Mouse (Mus musculus) midbrain, embryonic 12.5 days (tissue): ENCODE measurements around the gene Sgtb. TPM values are rescaled to one million over a fixed set of nuclear protein-coding genes. Genes with fewer than 3 reads are reported as not detected.

Experiments used
- ATAC-seq: fragments of 200-750 bp; cut with Nextera tagmentation; 2 replicates; pipeline ENCODE4 v1.8.0; 2017; ENCODE audit warnings: low read depth, moderate TSS enrichment, moderate library complexity; ENCODE audit not compliant: low FRiP score
- H3K27ac ChIP-seq: fragments of 300-500 bp; sonication (generic); replicated peaks from 2 replicates; pipeline ENCODE4 v1.5.1; 2016; ENCODE audit warnings: mild to moderate bottlenecking
- H3K27me3 ChIP-seq: fragments of 300-500 bp; sonication (generic); 2 replicates; pipeline ENCODE4 v1.6.1; 2016; ENCODE audit warnings: mild to moderate bottlenecking
- H3K36me3 ChIP-seq: fragments of 300-500 bp; sonication (generic); 2 replicates; pipeline ENCODE4 v1.6.1; 2016
- H3K4me1 ChIP-seq: fragments of 300-500 bp; sonication (generic); 2 replicates; pipeline ENCODE4 v1.6.1; 2016
- H3K4me2 ChIP-seq: fragments of 300-500 bp; sonication (generic); replicated peaks from 2 replicates; pipeline ENCODE4 v1.6.1; 2016; ENCODE audit warnings: mild to moderate bottlenecking, moderate library complexity
- H3K4me3 ChIP-seq: fragments of 300-500 bp; sonication (generic); 2 replicates; pipeline ENCODE4 v1.5.1; 2016; ENCODE audit warnings: mild to moderate bottlenecking
- H3K9ac ChIP-seq: fragments of 300-500 bp; sonication (generic); replicated peaks from 2 replicates; pipeline ENCODE4 v1.6.1; 2016; ENCODE audit warnings: mild to moderate bottlenecking, moderate library complexity
- H3K9me3 ChIP-seq: fragments of 300-500 bp; sonication (generic); 2 replicates; pipeline ENCODE4 v1.6.1; 2016; ENCODE audit warnings: mild to moderate bottlenecking
- WGBS: fragments of 180-500 bp; shearing (Covaris S2); methylation state at CpG from one replicate; pipeline ENCODE4 v1.1.7; 2016; 5-methylcytosine and 5-hydroxymethylcytosine counted together
- polyA plus RNA-seq: library from polyadenylated mRNA; unstranded; fragments of >200 nt; fragmentation: Nextera tagmentation; extraction: Ambion mirVana; gene quantifications from 2 replicates; pipeline ENCODE4 v1.2.1, GENCODE M21; 2016

The Sgtb gene
- polyA plus RNA-seq, 1 experiment from 2014 or later: 27.1 TPM

GRCm38 (mm10) chr13:104084600-104084999 is 24.9 kb upstream of the Sgtb start:
- H3K4me3 ChIP-seq: no peak overlapping the region
- no peaks in the 10 kb centered on the region for H3K36me3 ChIP-seq
- H3K27ac ChIP-seq: no peak overlapping the region
- H3K4me2 ChIP-seq: no peak overlapping the region
- H3K27me3 ChIP-seq: no peaks in the 10 kb centered on the region
- H3K4me1 ChIP-seq: no peaks in the 10 kb centered on the region
- ATAC-seq: no peak
- no peaks in the 10 kb centered on the region for H3K9me3 ChIP-seq
- 67% methylated on average over 2 of the region's 2 CpGs for WGBS
- no peak overlapping the region for H3K9ac ChIP-seq

- Histone ChIP-seq H3K4me3 (no peak overlapping the region), H3K4me1 (no peaks in the 10 kb centered on the region), H3K4me2 (no peak overlapping the region), H3K9ac (no peak overlapping the region), H3K36me3 (no peaks in the 10 kb centered on the region), H3K9me3 (no peaks in the 10 kb centered on the region), H3K27me3 (no peaks in the 10 kb centered on the region), H3K27ac (no peak overlapping the region)
- ATAC-seq: peak; percentile 83
- WGBS: 15% methylated on average over 1 of the region's 1 CpGs
Measured at GRCm38 (mm10) chr13:104089387-104089786, 20.2 kb upstream of the Sgtb start.

DNA sequence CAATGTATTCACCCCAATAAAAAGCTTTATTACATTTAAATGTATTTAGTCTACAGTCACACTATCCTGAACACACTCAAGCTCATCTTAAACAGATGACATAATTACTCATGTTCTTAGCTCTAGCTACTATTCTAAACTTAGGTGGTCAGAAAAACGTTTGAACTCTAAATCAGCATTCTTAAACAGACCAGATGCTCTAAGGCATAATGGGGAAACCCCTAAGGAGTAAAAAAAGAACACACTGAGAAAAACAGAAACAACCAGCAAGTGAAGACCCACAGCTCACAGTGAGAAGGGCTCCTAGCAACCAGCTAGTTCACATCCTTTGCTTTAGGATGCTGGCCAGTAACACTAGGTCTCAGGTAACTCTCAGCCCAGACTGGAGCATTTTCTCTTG is 17.8 kb upstream of the Sgtb start:
- Histone ChIP-seq H3K4me2 (no peak overlapping the region), H3K27me3 (no peaks in the 10 kb centered on the region), H3K9me3 (no peaks in the 10 kb centered on the region), H3K4me3 (no peak overlapping the region), H3K4me1 (no peaks in the 10 kb centered on the region; the same call in 1 of the 2 replicates), H3K36me3 (no peaks in the 10 kb centered on the region), H3K27ac (no peak overlapping the region), H3K9ac (no peak overlapping the region)
- 18% methylated on average over 1 of the region's 1 CpGs for WGBS
- no peak for ATAC-seq

DNA sequence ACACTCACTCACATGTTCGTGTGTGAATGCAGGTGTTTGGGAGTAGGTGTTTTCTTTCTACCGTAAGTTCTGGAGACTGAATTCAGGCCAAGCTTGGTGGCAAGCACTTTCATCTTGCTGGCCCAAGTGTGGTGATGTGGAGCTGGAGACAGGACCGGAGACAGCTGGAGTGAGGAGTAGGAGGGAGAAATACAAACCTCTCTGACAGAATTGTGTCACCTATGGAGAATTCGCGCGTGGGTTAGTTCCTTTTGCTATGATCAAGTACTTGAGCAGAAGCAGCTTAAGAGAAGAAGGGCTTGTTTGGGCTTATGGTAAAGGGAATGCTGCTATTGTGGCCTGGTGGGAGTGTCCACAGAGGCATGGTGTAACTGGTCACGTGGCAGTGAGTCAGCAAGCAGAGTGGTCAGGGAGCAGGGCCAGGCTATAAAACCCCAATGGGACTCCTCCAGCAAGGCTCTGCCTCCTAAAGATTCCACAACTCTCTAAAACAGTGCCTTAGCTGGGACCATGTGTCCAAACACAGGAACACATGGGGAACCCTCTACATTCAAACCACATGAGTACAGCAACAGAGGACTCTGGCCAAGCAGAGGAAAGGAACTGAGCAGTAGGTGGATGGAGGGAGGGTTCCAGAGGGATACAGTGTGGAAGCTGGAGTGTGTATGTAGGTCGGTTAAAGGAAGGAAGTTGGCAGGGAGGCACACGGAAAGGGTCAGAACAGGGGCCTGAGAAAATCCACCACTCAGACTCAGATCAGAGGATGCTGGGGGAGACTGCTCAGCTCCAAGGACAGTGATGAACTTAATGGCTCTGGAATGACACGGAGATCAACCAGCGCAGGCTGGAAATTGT is 14.8 kb upstream of the Sgtb start:
- Histone ChIP-seq H3K36me3 (no peaks in the 10 kb centered on the region), H3K4me2 (no peak overlapping the region), H3K27ac (no peak overlapping the region), H3K9ac (no peak overlapping the region), H3K4me1 (no peaks in the 10 kb centered on the region; the same call in 1 of the 2 replicates), H3K9me3 (no peaks in the 10 kb centered on the region), H3K4me3 (no peak overlapping the region), H3K27me3 (no peaks in the 10 kb centered on the region)
- WGBS: 85% methylated on average over 11 of the region's 11 CpGs
- ATAC-seq: no peak

DNA sequence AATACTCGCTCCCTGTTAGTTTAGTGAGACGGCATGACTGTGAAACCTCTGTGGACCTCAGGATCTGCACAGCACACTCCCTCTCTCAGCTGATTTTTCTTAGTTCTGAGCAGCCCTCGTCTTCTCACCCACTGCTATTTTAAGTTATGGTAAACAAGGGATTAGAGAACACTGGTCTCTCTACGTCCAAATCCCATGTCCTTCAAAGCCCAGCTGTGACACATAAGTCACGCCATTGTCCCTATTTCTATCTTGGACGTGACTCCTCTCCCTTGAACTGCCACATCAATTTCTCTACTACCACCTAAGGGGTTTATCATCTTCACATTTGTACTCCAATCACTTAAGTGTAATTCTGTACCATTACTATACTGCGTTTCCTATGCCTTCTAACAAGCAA is 13.6 kb upstream of the Sgtb start:
- 53% methylated on average over 7 of the region's 7 CpGs for WGBS

DNA sequence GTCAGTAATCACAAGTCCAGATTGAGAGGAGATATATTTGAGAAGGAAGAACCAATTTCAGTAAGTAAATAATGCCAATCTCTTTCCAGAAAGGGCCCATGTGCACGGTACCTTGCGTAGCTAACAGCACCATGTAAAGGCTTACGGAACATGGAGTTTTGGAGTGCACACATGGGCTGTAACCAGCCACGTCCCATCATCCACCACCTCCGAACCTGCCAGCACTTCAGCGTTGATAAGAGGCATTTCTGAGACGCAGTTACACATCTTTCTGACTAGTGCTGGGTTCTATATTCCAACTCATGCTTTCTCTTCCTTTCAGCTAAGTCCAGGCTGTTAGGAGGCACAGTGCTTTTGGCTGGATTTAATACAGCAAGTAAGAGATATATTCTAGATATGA is 12.4 kb upstream of the Sgtb start:
- Histone ChIP-seq H3K4me1 (no peaks in the 10 kb centered on the region; the same call in 1 of the 2 replicates), H3K4me2 (no peak overlapping the region), H3K9me3 (no peaks in the 10 kb centered on the region), H3K27me3 (no peaks in the 10 kb centered on the region), H3K36me3 (no peaks in the 10 kb centered on the region), H3K9ac (no peak overlapping the region), H3K4me3 (no peak overlapping the region), H3K27ac (no peak overlapping the region)
- 93% methylated on average over 7 of the region's 7 CpGs for WGBS
- no peak for ATAC-seq

More for the DNA sequence above, 13.6 kb upstream of the Sgtb start:
- Histone ChIP-seq H3K4me3 (no peak overlapping the region), H3K27ac (no peak overlapping the region), H3K27me3 (no peaks in the 10 kb centered on the region), H3K9me3 (no peaks in the 10 kb centered on the region), H3K4me1 (no peaks in the 10 kb centered on the region; the same call in 1 of the 2 replicates), H3K9ac (no peak overlapping the region), H3K4me2 (no peak overlapping the region), H3K36me3 (no peaks in the 10 kb centered on the region)
- no peak for ATAC-seq

- 0 out of 2 replicates have a peak, but pooled peaks cover 7% of the 10 kb centered on the region for H3K9me3 ChIP-seq
- ATAC-seq: no peak
- H3K9ac ChIP-seq: no peak overlapping the region
- H3K27ac ChIP-seq: no peak overlapping the region
- no peak overlapping the region for H3K4me2 ChIP-seq
- no peaks in the 10 kb centered on the region; the same call in 1 of the 2 replicates for H3K4me1 ChIP-seq
- no peak overlapping the region for H3K4me3 ChIP-seq
- no peaks in the 10 kb centered on the region for H3K36me3 ChIP-seq
- WGBS: 90% methylated on average over 4 of the region's 4 CpGs
- H3K27me3 ChIP-seq: no peaks in the 10 kb centered on the region
Measured at GRCm38 (mm10) chr13:104100416-104100815, 9.1 kb upstream of the Sgtb start.

DNA sequence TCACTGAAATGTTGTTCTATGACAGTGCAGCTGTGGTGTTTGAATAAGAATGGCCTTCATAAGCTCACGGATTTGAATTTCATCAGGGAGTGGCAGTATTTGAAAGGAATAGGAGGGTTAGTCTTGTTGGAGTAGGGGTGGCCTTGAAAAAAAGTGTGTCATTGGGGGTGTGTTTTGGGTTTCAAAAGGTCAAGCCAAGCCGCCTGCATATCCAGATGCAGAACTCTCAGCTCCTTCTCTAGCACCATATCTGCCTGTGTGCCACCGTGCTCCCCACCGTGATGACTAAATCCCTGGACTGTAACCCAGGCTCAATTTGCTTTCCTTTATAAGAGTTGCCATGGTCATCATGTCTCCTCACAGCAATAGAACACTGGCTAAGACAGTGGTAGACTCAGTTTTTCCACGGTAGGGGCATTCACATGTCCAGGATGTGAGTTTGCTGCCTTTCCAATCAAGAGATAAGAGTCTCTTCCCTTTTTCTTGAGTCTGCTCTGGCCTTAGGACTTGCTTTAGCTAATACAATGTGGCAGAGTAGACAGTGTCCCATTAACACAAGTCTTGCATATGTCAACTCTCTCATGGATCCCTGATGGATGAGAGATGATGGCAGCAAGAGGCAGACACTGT is 7.8 kb upstream of the Sgtb start:
- no peaks in the 10 kb centered on the region for H3K4me1 ChIP-seq
- H3K9ac ChIP-seq: no peak overlapping the region
- WGBS: 84% methylated on average over 5 of the region's 5 CpGs
- no peaks in the 10 kb centered on the region for H3K36me3 ChIP-seq
- ATAC-seq: no peak
- H3K4me2 ChIP-seq: no peak overlapping the region
- H3K4me3 ChIP-seq: no peak overlapping the region
- H3K27ac ChIP-seq: no peak overlapping the region
- no peaks in the 10 kb centered on the region for H3K27me3 ChIP-seq
- H3K9me3 ChIP-seq: 0 out of 2 replicates have a peak, but pooled peaks cover 7% of the 10 kb centered on the region

DNA sequence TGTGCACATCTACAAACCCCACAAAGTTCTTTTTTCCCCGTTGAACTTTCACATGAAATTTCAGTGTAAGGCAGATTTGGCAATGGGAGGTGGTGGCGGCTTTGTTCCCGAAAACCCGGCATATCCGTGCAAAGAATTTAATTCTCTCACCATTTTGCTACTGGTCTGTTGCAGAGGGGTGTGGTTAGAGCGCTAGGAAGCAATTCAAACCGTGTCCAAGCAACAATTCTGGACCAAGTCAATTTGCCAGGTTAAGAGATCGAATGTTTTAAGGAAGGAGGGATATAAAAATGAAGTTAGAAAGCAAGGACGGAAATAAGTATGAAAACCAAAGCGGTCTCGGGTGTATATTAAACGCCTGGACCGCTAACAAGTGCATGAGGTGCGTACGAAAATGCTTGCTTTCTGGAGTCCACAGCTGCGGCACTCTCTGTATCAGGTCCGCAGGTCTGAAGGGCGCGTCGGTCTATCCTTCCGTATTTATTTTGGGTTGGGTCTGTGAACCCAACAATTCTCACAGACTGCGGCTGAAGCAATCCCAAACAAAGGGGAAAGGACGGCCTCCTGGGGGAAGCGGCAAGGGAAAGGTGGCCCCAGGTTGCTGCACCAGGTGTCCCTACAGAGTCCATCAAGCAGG is 772 bp upstream of the Sgtb start:
- Histone ChIP-seq H3K9ac (peak overlapping the region; percentile 70), H3K4me3 (peak overlapping the region; percentile 80), H3K9me3 (0 out of 2 replicates have a peak, but pooled peaks cover 7% of the 10 kb centered on the region), H3K4me1 (peaks cover 15% of the 10 kb centered on the region; the same call in 1 of the 2 replicates), H3K4me2 (peak overlapping the region; percentile 96), H3K27me3 (no peaks in the 10 kb centered on the region), H3K27ac (peak overlapping the region; percentile 69; the same call in 1 of the 2 replicates), H3K36me3 (no peaks in the 10 kb centered on the region)
- under 1% methylated on average over 24 of the region's 24 CpGs for WGBS
- peak; percentile 10 for ATAC-seq

- WGBS: 1% methylated on average over 36 of the region's 38 CpGs
Measured at GRCm38 (mm10) chr13:104109816-104110521, 428 bp downstream of the Sgtb start.

GRCm38 (mm10) chr13:104110526-104110925 is 985 bp downstream of the Sgtb start:
- Histone ChIP-seq H3K27me3 (no peaks in the 10 kb centered on the region), H3K27ac (peak overlapping the region; percentile 80; the same call in 1 of the 2 replicates), H3K4me3 (peak overlapping the region; percentile 80), H3K9ac (peak overlapping the region; percentile 81), H3K4me1 (peaks cover 15% of the 10 kb centered on the region; the same call in 1 of the 2 replicates), H3K9me3 (no peaks in the 10 kb centered on the region), H3K36me3 (peaks cover 11% of the 10 kb centered on the region; the same call in 1 of the 2 replicates), H3K4me2 (peak overlapping the region; percentile 96)
- no peak for ATAC-seq
- 39% methylated on average over 7 of the region's 7 CpGs for WGBS

More at GRCm38 (mm10) chr13:104109816-104110521, 428 bp downstream of the Sgtb start:
- Histone ChIP-seq H3K27me3 (no peaks in the 10 kb centered on the region), H3K4me1 (peaks cover 15% of the 10 kb centered on the region; the same call in 1 of the 2 replicates), H3K9ac (peak overlapping the region; percentile 81), H3K36me3 (0 out of 2 replicates have a peak, but pooled peaks cover 6% of the 10 kb centered on the region), H3K27ac (peak overlapping the region; percentile 80), H3K4me3 (peak overlapping the region; percentile 80), H3K9me3 (no peaks in the 10 kb centered on the region), H3K4me2 (peak overlapping the region; percentile 96)
- peak; percentile 80 for ATAC-seq
